Mouse (Mus musculus): Measurements from ENCODE around the gene Gm2310. TPM values are rescaled to one million over a fixed set of nuclear protein-coding genes. Genes with fewer than 3 reads are reported as not detected.
A peak's percentile ranks its signal among the peaks of the same experiment; 100 is the strongest.

Gm2310 gene
- total and polyA plus RNA-seq, 2 experiments from 2014 or later: not detected

GRCm38 (mm10) chr15:8531201-8531600, 11.4 kb upstream of the Gm2310 start:
- no peak overlapping the region for H3K4me2 ChIP-seq (ENCODE audit: low read depth)
- TF ChIP-seq CTCF (IDR thresholded peaks at IDR 0.05; ENCODE audit: low read depth): no peak
- ATAC-seq (no peak), DNase-seq (no peak)
- WGBS: 59% methylated on average over 5 of the region's 5 CpGs
- no peak overlapping the region for H3K4me3 ChIP-seq (ENCODE audit: low read depth, low read length)
- no peaks in the 10 kb centered on the region for H3K36me3 ChIP-seq (ENCODE audit: insufficient read depth)
- H3K9ac ChIP-seq: no peak overlapping the region
- H3K27me3 ChIP-seq (ENCODE audit: insufficient read depth, low read length): no peaks in the 10 kb centered on the region
- no peaks in the 10 kb centered on the region for H3K4me1 ChIP-seq (ENCODE audit: insufficient read depth)
- H3K27ac ChIP-seq (ENCODE audit: low read depth, low read length): no peak overlapping the region
- H3K9me3 ChIP-seq (ENCODE audit: low read length): no peaks in the 10 kb centered on the region

DNA sequence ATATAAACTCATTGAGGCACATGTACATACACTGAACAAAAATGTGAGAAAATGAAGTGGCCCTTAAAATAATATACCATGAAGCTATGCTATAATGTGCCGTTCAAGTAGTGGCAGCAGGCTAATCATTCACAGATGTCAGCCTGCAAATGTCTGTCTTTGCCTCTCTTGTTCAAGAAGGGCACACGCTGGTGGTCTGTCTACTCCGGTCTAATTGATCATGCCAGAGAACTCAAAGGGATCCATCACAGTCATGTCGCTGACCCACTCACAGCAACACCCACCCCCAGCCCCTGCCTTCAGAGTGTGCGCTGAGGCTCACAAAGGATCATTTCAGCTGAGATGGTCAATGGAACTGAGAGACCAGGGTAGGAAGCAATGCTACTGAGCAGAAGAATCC, 6.8 kb downstream of the Gm2310 start:
- TF ChIP-seq CTCF (IDR thresholded peaks at IDR 0.05; ENCODE audit: low read depth): no peak
- Histone ChIP-seq H3K9me3 (ENCODE audit: low read length) (no peaks in the 10 kb centered on the region), H3K4me2 (ENCODE audit: low read depth) (no peak overlapping the region), H3K4me1 (ENCODE audit: insufficient read depth) (no peaks in the 10 kb centered on the region), H3K27ac (ENCODE audit: low read depth, low read length) (no peak overlapping the region), H3K27me3 (ENCODE audit: insufficient read depth, low read length) (no peaks in the 10 kb centered on the region), H3K9ac (no peak overlapping the region), H3K4me3 (ENCODE audit: low read depth, low read length) (no peak overlapping the region), H3K36me3 (ENCODE audit: insufficient read depth) (no peaks in the 10 kb centered on the region)
- no peak; the same call in 1 of the 2 replicates for ATAC-seq
- WGBS: 70% methylated on average over 5 of the region's 5 CpGs
- DNase-seq: no peak

- Histone ChIP-seq H3K9ac (no peak overlapping the region), H3K36me3 (ENCODE audit: insufficient read depth) (no peaks in the 10 kb centered on the region), H3K27me3 (ENCODE audit: insufficient read depth, low read length) (no peaks in the 10 kb centered on the region), H3K4me1 (ENCODE audit: insufficient read depth) (no peaks in the 10 kb centered on the region), H3K27ac (ENCODE audit: low read depth, low read length) (no peak overlapping the region), H3K4me3 (ENCODE audit: low read depth, low read length) (no peak overlapping the region), H3K9me3 (ENCODE audit: low read length) (no peaks in the 10 kb centered on the region), H3K4me2 (ENCODE audit: low read depth) (no peak overlapping the region)
- ATAC-seq (no peak), DNase-seq (no peak)
- no peak for TF ChIP-seq CTCF (IDR thresholded peaks at IDR 0.05; ENCODE audit: low read depth)
- WGBS: 66% methylated on average over 9 of the region's 9 CpGs
These were observed 7.9 kb downstream of the Gm2310 start for GRCm38 (mm10) chr15:8511861-8512260.

- no peak for TF ChIP-seq CTCF (IDR thresholded peaks at IDR 0.05; ENCODE audit: low read depth)
- H3K4me3 ChIP-seq (ENCODE audit: low read depth, low read length): no peak overlapping the region
- no peaks in the 10 kb centered on the region for H3K4me1 ChIP-seq (ENCODE audit: insufficient read depth)
- no peak overlapping the region for H3K9ac ChIP-seq
- no peaks in the 10 kb centered on the region for H3K9me3 ChIP-seq (ENCODE audit: low read length)
- WGBS: 78% methylated on average over 2 of the region's 2 CpGs
- no peak overlapping the region for H3K4me2 ChIP-seq (ENCODE audit: low read depth)
- H3K27me3 ChIP-seq (ENCODE audit: insufficient read depth, low read length): no peaks in the 10 kb centered on the region
- H3K27ac ChIP-seq (ENCODE audit: low read depth, low read length): no peak overlapping the region
- ATAC-seq (no peak), DNase-seq (no peak)
- H3K36me3 ChIP-seq (ENCODE audit: insufficient read depth): no peaks in the 10 kb centered on the region
These were observed 17.3 kb downstream of the Gm2310 start for GRCm38 (mm10) chr15:8502431-8502830.

DNA sequence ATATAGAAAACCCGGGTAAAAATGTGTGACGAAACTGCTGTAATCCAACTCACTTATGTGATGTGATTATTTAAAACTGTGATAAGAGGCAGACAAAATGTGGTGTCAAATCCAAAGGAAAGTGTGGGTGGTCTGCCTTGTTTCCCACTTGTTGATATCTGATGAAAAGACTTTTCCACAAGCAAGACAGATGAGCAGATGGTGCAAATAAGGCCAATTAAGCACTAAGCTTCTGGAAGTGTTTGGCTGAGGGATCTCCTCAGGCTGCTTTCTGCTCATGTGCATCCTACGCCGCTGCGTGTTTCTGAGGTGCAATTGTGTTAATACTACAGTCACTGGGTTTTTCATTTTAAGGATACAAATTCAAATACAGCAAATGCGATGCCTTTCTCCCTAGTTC, 34.5 kb downstream of the Gm2310 start:
- Histone ChIP-seq H3K27me3 (ENCODE audit: insufficient read depth, low read length) (no peaks in the 10 kb centered on the region), H3K4me2 (ENCODE audit: low read depth) (no peak overlapping the region), H3K9me3 (ENCODE audit: low read length) (no peaks in the 10 kb centered on the region), H3K4me1 (ENCODE audit: insufficient read depth) (no peaks in the 10 kb centered on the region), H3K36me3 (ENCODE audit: insufficient read depth) (no peaks in the 10 kb centered on the region), H3K4me3 (ENCODE audit: low read depth, low read length) (no peak overlapping the region), H3K27ac (ENCODE audit: low read depth, low read length) (no peak overlapping the region), H3K9ac (no peak overlapping the region)
- ATAC-seq (no peak), DNase-seq (peak; percentile 2)
- 76% methylated on average over 6 of the region's 6 CpGs for WGBS
- no peak for TF ChIP-seq CTCF (IDR thresholded peaks at IDR 0.05; ENCODE audit: low read depth)

GRCm38 (mm10) chr15:8469006-8469575, 50.7 kb downstream of the Gm2310 start:
- DNase-seq (no peak), ATAC-seq (no peak)
- no peaks in the 10 kb centered on the region for H3K27me3 ChIP-seq (ENCODE audit: insufficient read depth, low read length)
- H3K27ac ChIP-seq (ENCODE audit: low read depth, low read length): no peak overlapping the region
- no peak overlapping the region for H3K4me3 ChIP-seq (ENCODE audit: low read depth, low read length)
- no peak overlapping the region for H3K4me2 ChIP-seq (ENCODE audit: low read depth)
- no peak overlapping the region for H3K9ac ChIP-seq
- 54% methylated on average over 4 of the region's 4 CpGs for WGBS
- no peak for TF ChIP-seq CTCF (IDR thresholded peaks at IDR 0.05; ENCODE audit: low read depth)
- no peaks in the 10 kb centered on the region for H3K4me1 ChIP-seq (ENCODE audit: insufficient read depth)
- no peaks in the 10 kb centered on the region for H3K36me3 ChIP-seq (ENCODE audit: insufficient read depth)
- H3K9me3 ChIP-seq (ENCODE audit: low read length): no peaks in the 10 kb centered on the region

Other genes with a start within 250 kb of the Gm2310 start
- 15.7 and 20.7 TPM in 2 replicates for gene Nipbl, start 75.5 kb downstream of the Gm2310 start, total RNA-seq (2014; rRNA removed)
- gene Nipbl, start 75.5 kb downstream of the Gm2310 start, polyA plus RNA-seq (2015; fragmentation: Nextera tagmentation; extraction: Ambion mirVana): 5.5 and 10.5 TPM in 2 replicates
- gene Slc1a3, start 190.8 kb upstream of the Gm2310 start, total RNA-seq (2014; rRNA removed): 210 and 234 TPM in 2 replicates
- 147 and 192 TPM in 2 replicates for gene Slc1a3, start 190.8 kb upstream of the Gm2310 start, polyA plus RNA-seq (2015; fragmentation: Nextera tagmentation; extraction: Ambion mirVana)

Data from forebrain, postnatal 0 days (tissue).